Mouse (Mus musculus): ENCODE measurements at regions not wholly inside any gene's neighbourhood (a gene's known extent, or its start where the extent isn't known, plus 50 kb on each side); places are given as distances from the start of the nearest gene placed in this dataset.

DNA sequence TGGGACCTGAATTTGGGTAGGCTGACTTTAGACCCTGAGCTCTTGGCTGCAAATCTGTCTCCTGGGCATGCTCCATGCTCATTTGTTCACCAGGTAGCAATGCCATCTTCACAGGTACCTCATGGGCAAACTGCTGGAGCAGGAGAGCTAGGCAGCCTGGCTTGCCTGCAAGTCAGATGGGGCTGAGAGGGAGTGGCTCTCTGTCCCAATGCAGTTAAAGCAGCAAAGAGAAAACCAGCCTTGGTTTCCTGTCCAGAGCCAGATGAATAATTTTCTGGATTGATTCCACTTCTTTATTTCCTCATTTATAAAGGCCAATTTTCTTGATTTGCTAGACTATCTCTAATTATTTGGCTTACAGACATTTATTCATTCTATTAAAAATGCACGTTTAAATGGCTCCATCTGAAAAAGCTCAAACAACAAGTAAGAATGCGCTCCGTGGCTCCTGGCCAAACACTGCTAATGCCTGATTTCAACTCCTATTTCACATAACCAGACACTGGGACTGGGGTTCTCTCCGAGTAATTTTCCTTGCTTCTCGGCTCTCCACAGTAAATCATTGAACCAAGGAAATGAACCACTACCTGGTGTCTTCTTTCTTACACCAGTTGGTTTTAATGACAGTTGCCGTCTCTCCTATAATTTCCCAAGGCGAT is 60.5 kb downstream of the Rsl24d1 start:
- DNase-seq: no peak

- no peak for DNase-seq
Observed at GRCm38 (mm10) chr9:73176645-73177044, 63.4 kb downstream of the Rsl24d1 start.

GRCm38 (mm10) chr9:73183356-73183755 is 70.1 kb downstream of the Rsl24d1 start:
- no peak for DNase-seq

DNA sequence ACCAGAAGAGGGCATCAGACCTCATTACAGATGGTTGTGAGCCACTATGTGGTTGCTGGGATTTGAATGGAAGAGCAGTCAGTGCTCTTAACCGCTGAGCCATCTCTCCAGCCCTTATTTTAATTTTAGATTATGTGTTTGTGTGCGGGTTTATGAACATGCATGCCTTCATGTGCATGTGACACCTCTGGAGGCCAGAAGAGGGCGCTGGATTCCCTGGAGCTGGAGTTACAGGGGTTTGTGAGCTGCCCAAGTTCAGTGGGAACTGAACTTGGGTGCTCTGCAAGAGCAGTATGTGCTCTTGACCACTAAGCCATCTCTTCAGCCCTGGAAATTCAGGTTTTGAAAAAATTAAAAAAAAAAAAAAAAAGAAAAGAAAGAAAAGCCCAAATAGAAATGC is 71.7 kb downstream of the Rsl24d1 start:
- no peak for DNase-seq

GRCm38 (mm10) chr9:73192271-73192785 is 79.1 kb downstream of the Rsl24d1 start:
- DNase-seq: no peak

DNA sequence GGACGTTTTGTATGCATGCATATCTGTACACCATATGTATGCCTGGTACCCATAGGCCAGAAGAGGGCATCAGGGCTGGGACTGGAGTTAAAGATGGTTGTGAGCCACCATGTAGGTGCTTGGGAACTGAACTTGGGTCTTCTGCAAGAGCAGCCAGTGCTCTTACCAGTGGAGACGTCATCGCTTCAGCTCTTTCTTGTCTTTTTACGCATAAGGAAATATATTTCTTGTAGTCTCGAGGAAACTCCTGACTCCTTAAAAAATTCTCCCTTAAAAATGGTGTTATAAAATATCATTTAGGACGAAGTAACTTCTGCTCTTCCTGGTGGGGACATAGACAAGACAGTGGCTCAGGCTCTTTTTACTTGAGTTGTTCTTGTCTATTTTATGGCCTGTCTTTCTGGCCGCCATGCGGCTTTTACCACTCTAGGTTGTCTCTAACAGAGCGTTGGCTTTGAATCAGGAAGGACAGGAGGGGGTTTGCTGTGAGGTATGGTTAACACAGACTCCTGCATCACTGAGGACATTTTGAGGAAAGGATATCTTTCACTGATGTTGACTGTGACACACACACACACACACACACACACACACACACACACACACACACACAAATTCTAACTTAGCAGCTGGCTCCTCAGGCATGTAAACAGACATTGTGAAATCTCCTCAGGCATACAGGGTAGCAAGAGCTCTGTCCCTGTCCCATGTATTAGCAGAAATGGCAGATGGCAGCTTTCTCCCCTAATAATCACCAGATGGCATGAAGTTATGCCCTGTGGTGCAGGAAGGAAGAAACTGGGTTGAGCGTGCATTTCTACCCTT is 85.2 kb downstream of the Rsl24d1 start:
- no peak for DNase-seq

- DNase-seq: no peak
Observed at GRCm38 (mm10) chr9:73223111-73223510, 109.9 kb downstream of the Rsl24d1 start.

- DNase-seq: no peak
Observed at GRCm38 (mm10) chr9:73240188-73240587, 127.0 kb downstream of the Rsl24d1 start.

DNA sequence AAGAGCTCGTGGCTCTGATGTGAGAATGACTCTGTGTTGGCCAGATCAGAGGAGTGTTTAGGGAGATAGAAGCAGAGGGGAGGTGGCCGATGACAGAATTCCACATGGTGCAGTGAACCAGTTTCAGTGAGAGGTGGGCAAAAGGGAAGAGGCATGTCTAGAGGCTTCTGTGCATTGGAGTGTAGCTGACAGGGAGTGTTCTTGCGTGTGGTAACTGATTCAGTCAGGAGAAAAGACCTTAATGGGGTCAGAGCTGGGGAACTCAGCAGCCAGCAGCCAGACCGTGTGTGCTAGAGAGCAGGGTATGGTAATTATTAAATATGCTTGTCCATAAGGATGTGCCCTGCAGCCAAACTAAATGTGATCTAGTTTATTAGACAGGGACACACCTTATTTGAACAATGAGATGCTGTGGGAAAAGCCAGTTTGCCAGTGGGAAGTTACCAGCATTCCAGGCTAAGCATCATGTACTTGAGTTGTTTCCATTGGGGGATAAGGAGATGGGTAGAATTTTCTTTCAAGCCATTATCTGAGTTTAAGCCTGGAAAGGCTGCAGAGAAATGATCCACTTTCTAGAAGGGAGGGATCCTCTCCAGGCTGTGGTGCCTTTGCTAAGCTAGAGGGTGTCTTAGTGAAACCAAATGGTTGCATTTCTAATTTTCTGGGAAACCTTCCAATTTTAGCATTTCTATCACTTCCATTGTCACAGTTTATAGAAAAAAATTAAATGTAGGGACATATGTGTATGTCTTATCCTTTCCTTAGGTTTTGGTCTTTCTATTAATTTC is 129.5 kb downstream of the Rsl24d1 start:
- DNase-seq: no peak

GRCm38 (mm10) chr9:73244177-73244576 is 131.0 kb downstream of the Rsl24d1 start:
- DNase-seq: no peak

GRCm38 (mm10) chr9:73245524-73245923 is 132.3 kb downstream of the Rsl24d1 start:
- DNase-seq: no peak

GRCm38 (mm10) chr9:73258171-73258570 is 144.9 kb downstream of the Rsl24d1 start:
- DNase-seq: no peak

GRCm38 (mm10) chr9:73258640-73259039 is 145.4 kb downstream of the Rsl24d1 start:
- no peak for DNase-seq

- no peak for DNase-seq
Observed at GRCm38 (mm10) chr9:73262711-73263110, 149.5 kb downstream of the Rsl24d1 start.

DNA sequence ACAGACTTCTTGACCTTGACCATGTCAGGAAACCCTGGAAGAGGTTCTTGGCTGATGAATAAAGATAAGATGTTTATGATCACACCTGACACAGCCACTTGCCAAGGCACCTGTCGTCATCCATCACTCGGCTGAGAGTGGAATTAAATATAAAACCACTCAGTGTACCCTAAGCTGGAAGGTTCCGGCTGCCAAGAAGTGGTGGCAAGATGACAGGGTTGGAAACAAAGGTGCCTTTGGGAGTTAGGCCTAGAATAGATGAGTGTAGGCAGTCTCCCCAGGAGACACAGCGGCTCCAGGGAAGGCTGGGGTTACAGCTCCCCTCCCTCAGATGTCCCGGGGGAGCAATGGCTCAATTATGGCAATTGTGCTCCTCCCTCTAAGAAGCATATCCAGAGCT is 157.0 kb downstream of the Rsl24d1 start:
- DNase-seq: peak in 1 of 2 experiments; percentile 16

DNA sequence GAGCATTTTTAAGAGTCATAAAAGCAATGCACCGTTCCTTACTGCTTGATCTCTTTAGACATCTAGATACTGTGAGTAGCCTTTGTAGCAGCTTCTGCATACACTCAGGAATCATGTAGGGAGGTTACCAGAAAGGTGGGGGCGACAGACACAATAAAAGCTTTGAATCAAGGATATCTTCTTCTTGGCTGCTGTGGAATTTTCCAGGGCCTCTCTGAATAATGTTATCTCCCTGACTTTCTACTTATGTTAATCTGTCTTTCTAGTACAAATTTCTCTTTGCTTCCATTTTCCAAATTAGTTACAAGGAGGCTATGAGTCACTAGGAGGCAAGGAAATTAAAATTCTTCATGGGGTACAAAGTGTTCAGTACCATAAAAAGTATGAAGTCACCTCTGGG is 159.4 kb downstream of the Rsl24d1 start:
- DNase-seq: no peak

DNA sequence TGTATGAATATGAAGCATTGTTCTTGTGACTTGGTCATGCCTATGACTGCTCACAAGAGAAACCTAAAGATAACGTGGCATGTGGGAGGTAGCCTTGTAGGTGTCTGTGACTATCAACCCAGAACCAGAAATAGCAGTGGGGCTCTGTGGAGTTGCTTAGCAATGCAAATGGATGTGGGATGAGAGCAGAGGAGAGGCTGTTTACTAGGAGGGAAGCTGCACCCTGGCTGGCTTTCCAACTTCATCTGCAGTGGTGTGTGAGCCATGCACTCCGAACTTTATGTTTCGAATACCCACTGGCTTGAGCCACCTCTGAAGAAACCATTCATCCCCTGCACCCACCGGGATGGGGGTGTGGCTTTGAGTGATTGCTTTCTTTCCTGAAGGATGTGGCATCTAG is 160.5 kb downstream of the Rsl24d1 start:
- no peak for DNase-seq

DNA sequence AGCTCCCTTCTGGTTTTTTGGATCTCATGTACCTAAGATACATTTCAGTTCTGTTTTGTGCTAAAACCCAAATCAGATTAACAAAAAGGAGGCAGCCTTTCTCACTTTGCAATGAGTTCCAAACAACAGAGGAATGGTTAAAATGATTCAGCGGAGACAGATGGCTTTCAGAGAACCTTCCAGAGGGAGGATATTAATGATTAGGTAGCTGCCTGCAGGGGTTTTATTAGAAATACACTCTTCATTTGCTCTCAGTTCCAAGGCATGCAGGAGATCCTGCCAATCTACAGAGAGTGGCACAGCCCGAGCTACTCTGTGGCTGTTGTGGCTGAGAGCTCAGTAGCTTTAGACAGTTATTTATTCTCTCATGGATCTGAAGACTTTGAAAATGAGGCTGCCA is 162.4 kb downstream of the Rsl24d1 start:
- no peak for DNase-seq

DNA sequence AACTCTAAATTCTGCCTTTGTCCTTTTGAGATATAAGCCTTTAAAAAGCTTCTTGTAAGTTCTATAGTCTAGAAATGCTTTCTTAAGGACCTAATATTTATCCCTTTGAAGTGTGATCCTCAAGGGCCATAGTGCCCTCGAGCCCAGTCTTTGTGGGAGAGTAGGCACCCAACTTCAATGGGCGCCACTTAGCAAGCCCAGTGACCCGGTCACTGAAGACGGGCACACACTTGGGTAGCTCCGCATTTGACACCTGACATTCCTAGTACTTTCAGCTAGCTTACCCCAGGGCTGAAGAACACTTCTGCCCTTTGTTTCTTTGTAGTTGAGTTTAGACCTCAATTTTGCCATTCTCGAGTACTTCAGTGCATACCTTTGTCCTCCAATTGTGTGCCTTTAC is 182.1 kb downstream of the Rsl24d1 start:
- no peak for DNase-seq

DNA sequence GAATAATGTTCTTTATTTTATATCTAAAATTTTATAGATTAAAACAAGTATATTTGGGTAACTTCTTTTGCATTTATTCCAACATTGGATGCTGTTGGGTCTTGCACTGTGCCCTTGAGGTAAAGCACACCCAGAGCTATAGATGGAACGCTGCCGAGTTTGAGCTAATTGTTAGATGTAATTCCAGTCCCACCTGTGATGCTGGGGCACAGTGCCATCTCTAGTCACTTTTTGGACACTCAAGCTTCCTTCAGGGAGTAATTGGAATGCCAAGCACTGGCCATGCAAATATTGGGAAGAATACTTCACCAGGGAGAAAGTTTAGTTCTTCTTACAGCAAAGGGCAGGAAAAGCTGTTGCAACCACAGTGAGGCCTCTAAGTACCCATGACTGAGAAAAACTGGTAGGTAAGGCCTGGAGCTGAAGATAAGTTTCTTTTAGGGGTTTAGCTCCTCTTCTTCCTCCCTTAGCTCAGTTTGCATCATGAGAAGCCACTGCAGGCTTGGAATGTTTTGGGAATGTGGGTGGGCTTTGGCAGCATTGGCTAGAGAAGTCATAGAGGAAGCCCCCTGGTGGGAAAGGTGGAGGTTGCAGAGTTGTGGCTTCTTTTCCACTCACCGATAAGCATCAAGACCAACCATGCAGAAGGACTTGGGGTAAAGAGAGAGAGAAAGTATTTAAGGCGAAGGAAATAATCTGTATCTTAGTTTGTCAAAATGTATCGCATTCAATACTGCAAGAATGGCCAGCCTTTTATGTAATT is 189.1 kb downstream of the Rsl24d1 start:
- DNase-seq: no peak

GRCm38 (mm10) chr9:73317048-73317447 is 203.8 kb downstream of the Rsl24d1 start:
- no peak for DNase-seq

DNA sequence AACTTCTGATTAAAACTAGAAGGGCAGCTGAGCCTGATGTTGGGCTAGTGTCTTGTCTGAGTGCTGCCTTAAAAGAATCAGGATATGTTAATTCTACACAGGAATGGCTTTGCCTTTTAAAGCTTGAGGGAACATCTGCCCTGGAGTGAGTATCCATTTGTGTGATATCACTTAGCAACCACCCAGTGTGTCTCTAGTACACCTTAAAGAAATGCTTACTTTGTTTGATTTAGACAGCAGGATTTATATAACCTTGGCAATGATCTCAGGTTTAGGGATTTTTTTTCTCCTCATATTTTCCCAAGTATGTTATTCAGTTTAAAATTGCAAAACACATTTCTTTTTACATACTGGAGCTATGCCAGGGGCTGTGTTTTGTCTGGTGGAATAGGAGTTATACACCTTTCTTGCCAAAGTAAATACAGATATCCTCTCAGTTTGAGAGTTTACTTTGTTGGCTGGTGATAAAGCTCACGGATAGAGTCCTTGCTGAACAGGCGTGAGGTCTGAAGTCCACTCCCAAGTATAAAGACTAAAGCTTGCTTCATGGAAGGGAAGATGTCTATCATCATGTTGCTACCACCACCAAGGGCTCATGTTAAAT is 206.6 kb downstream of the Rsl24d1 start:
- no peak for DNase-seq
